Mouse (Mus musculus): ENCODE data around the gene Actn4. TPM values are rescaled to one million over a fixed set of nuclear protein-coding genes. Genes with fewer than 3 reads are reported as not detected.

Gene Actn4
- total RNA-seq, 1 experiment = 566 TPM

DNA sequence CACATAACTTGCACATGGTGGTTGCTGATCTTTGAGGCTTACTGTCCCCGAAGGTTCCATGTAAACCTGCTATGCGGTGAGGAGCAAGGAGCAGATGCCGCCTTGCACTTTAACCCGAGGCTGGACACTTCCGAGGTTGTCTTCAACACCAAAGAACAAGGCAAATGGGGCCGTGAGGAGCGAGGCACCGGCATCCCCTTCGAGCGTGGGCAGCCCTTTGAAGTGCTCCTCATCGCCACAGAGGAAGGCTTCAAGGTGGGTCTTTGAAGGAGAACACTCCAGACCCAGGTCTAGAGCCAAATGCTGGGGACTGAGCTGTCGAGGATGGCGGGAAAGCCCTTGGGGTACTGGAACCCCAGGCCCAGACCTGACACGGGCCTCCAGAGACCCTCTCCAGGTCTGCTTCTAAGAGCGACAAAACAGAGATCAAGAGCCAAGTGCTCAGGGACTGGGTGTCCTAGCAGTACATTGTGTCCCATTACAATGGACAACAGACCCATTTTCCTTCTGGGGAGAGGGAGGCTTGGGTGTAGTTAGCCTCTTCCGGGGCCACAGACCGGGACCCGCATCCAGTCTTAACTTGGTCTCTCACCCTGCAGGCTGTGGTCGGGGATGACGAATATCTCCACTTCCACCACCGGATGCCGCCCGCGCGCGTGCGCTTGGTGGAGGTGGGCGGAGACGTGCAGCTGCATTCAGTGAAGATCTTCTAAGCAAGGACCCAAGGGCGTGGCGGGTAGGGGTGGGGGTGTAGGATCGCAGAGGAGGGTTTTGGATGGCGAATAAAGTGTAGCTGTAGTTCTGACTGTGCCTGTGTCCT is 96.4 kb downstream of the Actn4 start:
- no peaks in the 10 kb centered on the region for H3K9me3 ChIP-seq (ENCODE audit: control insufficient read depth, insufficient read depth, low read depth, low read length)
- in situ Hi-C loops (cut with MboI; ENCODE audit: low sequenced_read_pairs in 2 of 2, unreplicated experiment in 2 of 2) = no loop called here
- peak overlapping the region; percentile 54; the same call in 1 of the 2 replicates for H3K9ac ChIP-seq (ENCODE audit: insufficient read depth, low read depth, low read length, poor library complexity, severe bottlenecking)
- no peak for TF ChIP-seq ZC3H11A (IDR thresholded peaks at IDR 0.05; ENCODE audit: borderline replicate concordance, low read depth, low read length)
- TF ChIP-seq HCFC1 (IDR thresholded peaks at IDR 0.05; ENCODE audit: borderline replicate concordance, insufficient read depth, low read length) = no peak
- TF ChIP-seq MAFK (IDR thresholded peaks at IDR 0.05; ENCODE audit: insufficient read depth, low read depth, low read length) = no peak
- TF ChIP-seq CHD2 (IDR thresholded peaks at IDR 0.05; ENCODE audit: low read depth, low read length) = no peak
- TF ChIP-seq ZNF384 (IDR thresholded peaks at IDR 0.05; ENCODE audit: low read depth, low read length) = no peak
- DNase-seq (ENCODE audit: low read depth, low spot score) = peak; percentile 76
- peak overlapping the region; percentile 26 to 65; a peak in 3 of 4 replicates for H3K4me3 ChIP-seq (ENCODE audit: insufficient read depth in 1 of 2, low read depth in 1 of 2, low read length in 2 of 2, poor library complexity in 1 of 2, severe bottlenecking in 1 of 2)
- no peaks in the 10 kb centered on the region for H3K36me3 ChIP-seq (ENCODE audit: control insufficient read depth, insufficient read depth, low read length, poor library complexity, severe bottlenecking)
- H3K27ac ChIP-seq (ENCODE audit: insufficient read depth, low read depth, low read length, poor library complexity, severe bottlenecking) = no peak overlapping the region
- H3K4me1 ChIP-seq (ENCODE audit: control insufficient read depth in 2 of 2, insufficient read depth in 2 of 2, low read length in 2 of 2, poor library complexity in 1 of 2) = peaks cover 0 to 14% of the 10 kb centered on the region in 2 experiments; a peak in 1 of 4 replicates

DNA sequence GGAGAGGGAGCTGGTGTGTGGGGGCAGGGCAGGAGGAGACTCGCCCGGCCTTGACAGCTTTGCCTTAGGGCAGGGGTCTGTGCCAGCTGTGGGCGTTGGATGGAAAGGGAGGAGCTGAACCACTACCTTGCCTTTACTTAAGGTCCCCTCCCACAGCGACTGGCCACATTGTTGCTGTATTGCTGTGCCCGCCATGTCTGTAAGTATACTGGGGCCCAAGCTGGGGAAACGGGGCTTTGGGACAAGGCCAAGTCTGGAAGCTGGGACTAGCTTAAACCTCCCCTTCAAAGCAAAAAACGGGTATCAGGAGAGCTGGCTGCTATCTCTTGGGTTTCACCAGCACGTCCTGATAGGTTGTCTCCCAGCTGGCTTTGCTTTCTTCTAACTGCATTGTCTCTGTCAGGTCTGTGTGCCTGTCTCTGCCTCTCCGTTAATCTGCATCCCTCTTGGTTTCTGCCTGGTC is 97.8 kb downstream of the Actn4 start:
- Histone ChIP-seq H3K36me3 (ENCODE audit: control insufficient read depth, insufficient read depth, low read length, poor library complexity, severe bottlenecking) (no peaks in the 10 kb centered on the region), H3K4me3 (ENCODE audit: insufficient read depth in 1 of 2, low read depth in 1 of 2, low read length in 2 of 2, poor library complexity in 1 of 2, severe bottlenecking in 1 of 2) (no peak overlapping the region), H3K9me3 (ENCODE audit: control insufficient read depth, insufficient read depth, low read depth, low read length) (no peaks in the 10 kb centered on the region), H3K27ac (ENCODE audit: insufficient read depth, low read depth, low read length, poor library complexity, severe bottlenecking) (no peak overlapping the region), H3K9ac (ENCODE audit: insufficient read depth, low read depth, low read length, poor library complexity, severe bottlenecking) (no peak overlapping the region), H3K4me1 (ENCODE audit: control insufficient read depth in 2 of 2, insufficient read depth in 2 of 2, low read length in 2 of 2, poor library complexity in 1 of 2) (peaks cover 0 to 14% of the 10 kb centered on the region in 2 experiments; a peak in 1 of 4 replicates)
- in situ Hi-C loops (cut with MboI; ENCODE audit: low sequenced_read_pairs in 2 of 2, unreplicated experiment in 2 of 2) = no loop called here
- TF ChIP-seq ZC3H11A (IDR thresholded peaks at IDR 0.05; ENCODE audit: borderline replicate concordance, low read depth, low read length) (no peak), MAFK (IDR thresholded peaks at IDR 0.05; ENCODE audit: insufficient read depth, low read depth, low read length) (no peak), ZNF384 (IDR thresholded peaks at IDR 0.05; ENCODE audit: low read depth, low read length) (no peak), HCFC1 (IDR thresholded peaks at IDR 0.05; ENCODE audit: borderline replicate concordance, insufficient read depth, low read length) (no peak), CHD2 (IDR thresholded peaks at IDR 0.05; ENCODE audit: low read depth, low read length) (no peak)
- no peak for DNase-seq (ENCODE audit: low read depth, low spot score)

DNA sequence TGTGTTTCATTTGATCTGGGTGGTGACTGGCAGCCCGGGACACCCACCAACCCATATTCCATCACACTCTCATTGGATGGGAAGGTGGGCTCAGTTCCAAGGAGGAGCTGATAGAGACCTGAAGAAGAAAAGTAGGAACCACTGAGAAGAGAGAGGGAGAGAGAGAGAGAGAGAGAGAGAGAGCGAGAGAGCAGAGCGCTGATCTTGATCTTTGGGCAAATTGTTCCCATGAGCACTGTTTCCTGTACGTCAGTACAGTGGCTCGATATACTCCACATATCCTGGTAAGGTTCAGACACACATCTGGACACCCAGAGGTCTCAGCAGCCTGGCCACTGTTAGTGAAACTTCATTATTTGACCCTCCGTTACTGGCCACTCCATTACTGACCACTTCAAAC is 98.6 kb downstream of the Actn4 start, which contains the start of gene Lgals7:
TSS of gene Lgals7 (plus strand) at position 314 of the 400 bp plus-strand sequence.
- Histone ChIP-seq H3K36me3 (ENCODE audit: control insufficient read depth, insufficient read depth, low read length, poor library complexity, severe bottlenecking) (no peaks in the 10 kb centered on the region), H3K9me3 (ENCODE audit: control insufficient read depth, insufficient read depth, low read depth, low read length) (no peaks in the 10 kb centered on the region), H3K4me3 (ENCODE audit: insufficient read depth in 1 of 2, low read depth in 1 of 2, low read length in 2 of 2, poor library complexity in 1 of 2, severe bottlenecking in 1 of 2) (no peak within 1 kb of the TSS), H3K27ac (ENCODE audit: insufficient read depth, low read depth, low read length, poor library complexity, severe bottlenecking) (no peak within 1 kb of the TSS), H3K4me1 (ENCODE audit: control insufficient read depth in 2 of 2, insufficient read depth in 2 of 2, low read length in 2 of 2, poor library complexity in 1 of 2) (peaks cover 0 to 14% of the 10 kb centered on the region in 2 experiments; a peak in 1 of 4 replicates), H3K9ac (ENCODE audit: insufficient read depth, low read depth, low read length, poor library complexity, severe bottlenecking) (no peak within 1 kb of the TSS)
- in situ Hi-C loops (cut with MboI; ENCODE audit: low sequenced_read_pairs in 2 of 2, unreplicated experiment in 2 of 2) = no loop called here
- DNase-seq (ENCODE audit: low read depth, low spot score) = no peak
- TF ChIP-seq HCFC1 (IDR thresholded peaks at IDR 0.05; ENCODE audit: borderline replicate concordance, insufficient read depth, low read length) (no peak), ZC3H11A (IDR thresholded peaks at IDR 0.05; ENCODE audit: borderline replicate concordance, low read depth, low read length) (no peak), CHD2 (IDR thresholded peaks at IDR 0.05; ENCODE audit: low read depth, low read length) (no peak), ZNF384 (IDR thresholded peaks at IDR 0.05; ENCODE audit: low read depth, low read length) (no peak), MAFK (IDR thresholded peaks at IDR 0.05; ENCODE audit: insufficient read depth, low read depth, low read length) (no peak)

- H3K36me3 ChIP-seq (ENCODE audit: control insufficient read depth, insufficient read depth, low read length, poor library complexity, severe bottlenecking) = no peaks in the 10 kb centered on the region
- H3K9me3 ChIP-seq (ENCODE audit: control insufficient read depth, insufficient read depth, low read depth, low read length) = no peaks in the 10 kb centered on the region
- H3K4me1 ChIP-seq (ENCODE audit: control insufficient read depth in 2 of 2, insufficient read depth in 2 of 2, low read length in 2 of 2, poor library complexity in 1 of 2) = peaks cover 0 to 14% of the 10 kb centered on the region in 2 experiments; a peak in 1 of 4 replicates
- H3K27ac ChIP-seq (ENCODE audit: insufficient read depth, low read depth, low read length, poor library complexity, severe bottlenecking) = no peak overlapping the region
- in situ Hi-C loops (cut with MboI; ENCODE audit: low sequenced_read_pairs in 2 of 2, unreplicated experiment in 2 of 2) = no loop called here
- no peak for DNase-seq (ENCODE audit: low read depth, low spot score)
- H3K9ac ChIP-seq (ENCODE audit: insufficient read depth, low read depth, low read length, poor library complexity, severe bottlenecking) = no peak overlapping the region
- no peak overlapping the region for H3K4me3 ChIP-seq (ENCODE audit: insufficient read depth in 1 of 2, low read depth in 1 of 2, low read length in 2 of 2, poor library complexity in 1 of 2, severe bottlenecking in 1 of 2)
- TF ChIP-seq HCFC1 (IDR thresholded peaks at IDR 0.05; ENCODE audit: borderline replicate concordance, insufficient read depth, low read length) = no peak
- no peak for TF ChIP-seq ZNF384 (IDR thresholded peaks at IDR 0.05; ENCODE audit: low read depth, low read length)
- no peak for TF ChIP-seq MAFK (IDR thresholded peaks at IDR 0.05; ENCODE audit: insufficient read depth, low read depth, low read length)
- TF ChIP-seq ZC3H11A (IDR thresholded peaks at IDR 0.05; ENCODE audit: borderline replicate concordance, low read depth, low read length) = no peak
- TF ChIP-seq CHD2 (IDR thresholded peaks at IDR 0.05; ENCODE audit: low read depth, low read length) = no peak
Measured at GRCm38 (mm10) chr7:28862817-28863499, 99.2 kb downstream of the Actn4 start.
